Mouse (Mus musculus): ENCODE data around the gene Klhdc8a.
"Not testable (repeated sequence)": the region's sequence is repeated elsewhere in the genome, so short reads cannot be mapped to it uniquely, and the experiment has no call there.

- not testable (repeated sequence) for TF ChIP-seq CTCF (IDR thresholded peaks at IDR 0.05; ENCODE audit: control insufficient read depth, insufficient read depth, insufficient replicate concordance, low read depth, low read length); POLR2A (IDR thresholded peaks at IDR 0.05; ENCODE audit: control insufficient read depth, low read depth, low read length)
Measured at GRCm38 (mm10) chr1:132280636-132281035, 17.8 kb upstream of the Klhdc8a start.

Measured in testis, adult 2 months (tissue).